Mouse (Mus musculus) retina, postnatal 1 day (tissue): ENCODE measurements around the gene 1700020A23Rik.
"Not testable (repeated sequence)": the region's sequence is repeated elsewhere in the genome, so short reads cannot be mapped to it uniquely, and the experiment has no call there.

ENCODE experiments used
- DNase-seq: peaks from one replicate; pipeline ENCODE4 v3.0.0-alpha.2; 2012

1700020A23Rik gene

GRCm38 (mm10) chr2:130404939-130405338 lies at the start of gene 1700020A23Rik, which contains the start of gene Gm28372:
1700020A23Rik (plus strand) TSS chr2:130405259.
Gm28372 (plus strand) TSS chr2:130405239.
- DNase-seq = no peak

DNA sequence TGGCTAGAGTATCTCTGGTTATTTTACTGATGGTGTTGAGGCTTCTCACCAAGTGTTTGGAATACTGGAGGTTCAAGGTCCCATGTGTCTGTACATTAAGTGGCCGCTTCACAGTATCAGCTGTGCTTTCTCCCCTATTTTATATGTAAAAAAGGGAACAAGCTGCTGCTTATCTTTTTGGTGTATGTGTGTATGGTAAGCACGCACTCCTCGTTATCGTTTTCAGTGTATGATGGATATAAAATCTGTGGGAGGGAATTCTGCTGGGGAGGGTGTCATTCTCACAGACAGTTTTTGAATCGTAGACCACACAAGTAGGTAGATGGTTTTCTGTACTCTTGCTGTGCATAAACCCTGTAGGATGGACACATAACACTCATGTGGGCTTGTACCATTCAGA lies 47.5 kb upstream of the 1700020A23Rik start:
- no peak for DNase-seq

DNA sequence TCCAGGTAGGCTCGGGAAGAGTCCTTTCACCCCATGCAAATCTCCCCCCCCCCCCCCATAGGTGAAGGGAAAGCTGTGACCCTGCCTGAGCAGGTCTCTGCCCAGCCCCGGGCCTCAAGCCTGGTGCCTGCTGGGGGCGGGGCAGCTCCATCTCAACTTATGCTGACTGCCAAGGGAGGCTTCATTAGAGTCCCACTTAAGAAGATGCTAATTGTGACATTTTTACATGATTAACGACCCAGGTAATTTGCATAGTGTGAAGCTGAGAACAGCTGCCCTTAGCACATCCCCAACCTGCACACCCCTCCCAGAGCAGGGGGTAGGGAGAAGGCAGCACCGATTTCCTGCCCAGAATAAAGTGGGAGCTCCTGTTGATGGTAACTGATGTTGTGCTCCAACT lies 46.2 kb upstream of the 1700020A23Rik start:
- DNase-seq = no peak

GRCm38 (mm10) chr2:130362511-130363026 lies 42.5 kb upstream of the 1700020A23Rik start:
- DNase-seq = peak; percentile 73

DNA sequence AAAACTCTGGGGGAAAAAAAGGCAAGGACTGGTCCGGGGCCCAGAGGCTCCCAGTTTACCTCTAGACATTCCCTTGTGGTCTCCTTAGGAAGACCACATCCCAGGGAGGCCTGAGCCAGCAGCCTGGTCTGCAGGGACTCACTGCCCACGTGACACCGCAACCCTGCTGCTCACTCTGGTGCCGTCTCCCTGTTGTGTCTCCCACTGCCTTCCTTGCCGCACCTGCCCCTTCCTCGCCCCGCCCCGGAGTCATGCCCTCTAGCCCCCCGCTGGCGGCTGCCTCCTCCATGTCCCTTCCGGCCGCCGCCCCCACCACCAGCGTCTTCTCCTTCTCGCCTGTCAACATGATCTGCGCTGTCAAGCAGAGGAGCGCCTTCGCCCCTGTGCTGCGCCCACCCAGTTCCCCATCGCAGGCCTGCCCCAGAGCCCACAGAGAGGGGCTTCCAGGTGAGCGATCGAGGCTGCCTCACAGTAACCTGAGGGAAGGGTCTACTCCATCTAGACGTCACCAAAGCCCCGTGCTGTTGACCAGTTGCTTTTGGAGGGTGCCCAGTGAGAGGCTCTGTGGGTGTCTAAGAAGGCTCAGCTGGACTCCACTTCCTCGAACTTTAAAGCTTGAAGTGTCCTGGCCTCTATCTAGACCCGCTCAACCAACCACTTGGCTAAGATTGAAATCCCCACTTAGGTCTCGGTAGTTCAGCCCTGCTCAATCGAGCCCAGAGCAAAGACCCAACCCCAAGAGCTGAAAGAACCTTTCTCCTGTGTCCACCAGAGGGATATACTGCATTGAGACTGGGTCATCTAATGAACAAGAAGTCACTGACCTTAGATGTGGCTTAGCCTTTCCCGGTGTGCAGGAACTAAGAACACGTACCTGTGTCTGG lies 39.6 kb upstream of the 1700020A23Rik start:
- peak; percentile 77 for DNase-seq

DNA sequence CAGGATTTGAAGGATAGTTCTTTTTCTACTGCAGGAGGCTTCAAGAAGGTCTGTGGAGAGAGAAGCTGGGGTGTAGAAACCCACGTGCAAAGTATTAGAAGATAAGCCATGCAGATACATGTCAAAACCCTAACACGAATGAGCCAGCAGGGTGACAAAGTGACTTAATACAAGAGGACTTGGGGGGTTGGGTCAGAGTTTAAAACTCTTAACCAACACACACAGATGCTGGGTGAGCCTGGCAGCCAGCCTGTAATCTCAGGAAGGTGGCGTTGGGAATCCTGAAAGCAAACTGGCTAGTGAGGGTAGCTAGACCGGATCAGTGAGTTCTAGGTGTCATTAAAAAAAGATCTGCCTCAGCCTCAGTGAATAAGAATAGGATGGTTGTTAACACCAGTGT lies 37.7 kb upstream of the 1700020A23Rik start:
- no peak for DNase-seq

GRCm38 (mm10) chr2:130373026-130373425 lies 32.0 kb upstream of the 1700020A23Rik start:
- DNase-seq = not testable (repeated sequence)

DNA sequence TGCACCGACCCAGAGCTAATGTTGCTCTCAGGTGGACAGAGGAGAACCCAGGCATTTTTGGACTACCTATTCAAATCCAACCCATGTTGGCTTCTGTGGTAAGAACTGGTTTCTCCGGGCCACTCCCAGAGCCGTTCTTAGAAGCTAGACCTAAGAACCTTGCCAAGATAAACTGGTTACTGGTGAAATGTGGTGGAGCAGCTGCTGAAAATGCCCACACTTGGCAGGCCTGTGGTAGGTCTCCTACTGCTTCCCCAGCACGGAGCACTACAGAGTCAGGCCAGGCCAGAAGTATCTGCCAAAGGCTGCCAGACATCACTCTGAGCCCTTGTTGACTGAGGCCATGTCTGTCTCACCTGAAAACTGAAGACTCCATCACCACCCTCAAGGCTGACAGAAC lies 30.1 kb upstream of the 1700020A23Rik start:
- no peak for DNase-seq

DNA sequence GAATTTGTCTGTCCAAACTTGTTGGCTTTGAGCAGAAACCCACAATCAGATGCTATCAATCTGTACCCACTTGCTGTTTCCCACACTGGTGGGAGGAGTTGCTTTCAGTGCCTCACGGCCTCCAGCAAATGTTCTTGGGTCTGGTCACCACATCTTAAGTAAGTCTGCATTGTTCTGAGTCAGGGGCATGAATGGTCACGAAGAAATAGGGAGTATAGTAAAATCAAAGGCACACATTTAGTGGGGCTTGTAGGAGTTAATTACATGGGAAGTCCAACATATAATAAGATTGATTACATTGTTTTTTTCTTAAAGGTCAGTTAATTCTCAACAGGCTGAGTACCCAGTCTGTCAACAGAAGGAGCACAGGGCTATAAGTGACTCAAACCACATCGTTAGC lies 21.9 kb upstream of the 1700020A23Rik start:
- DNase-seq = no peak

DNA sequence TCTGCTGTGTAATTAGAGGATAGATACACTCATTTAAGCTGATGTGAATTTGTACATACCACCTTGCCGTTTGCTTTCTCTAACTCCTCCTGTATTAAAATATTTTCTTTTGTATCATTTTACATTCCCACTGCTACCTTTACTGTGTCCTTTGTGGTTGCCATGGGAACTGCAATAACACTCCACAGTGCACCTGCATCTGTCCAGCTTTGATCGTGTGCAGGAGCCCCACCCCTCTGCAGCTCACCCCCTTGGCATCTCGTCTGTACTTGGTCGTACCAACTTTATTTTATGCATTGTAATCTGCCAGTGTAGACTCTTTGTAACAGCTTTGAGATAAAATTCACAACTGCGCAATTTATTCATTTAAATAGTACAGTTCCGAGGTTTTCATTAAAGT lies 21.2 kb upstream of the 1700020A23Rik start:
- DNase-seq = no peak

GRCm38 (mm10) chr2:130386212-130386611 lies 18.8 kb upstream of the 1700020A23Rik start:
- DNase-seq = no peak

GRCm38 (mm10) chr2:130388796-130389195 lies 16.3 kb upstream of the 1700020A23Rik start:
- DNase-seq = peak; percentile 30

- DNase-seq = no peak
Measured at GRCm38 (mm10) chr2:130390993-130391625, 13.9 kb upstream of the 1700020A23Rik start.

- no peak for DNase-seq
Measured at GRCm38 (mm10) chr2:130392836-130393235, 12.2 kb upstream of the 1700020A23Rik start.

DNA sequence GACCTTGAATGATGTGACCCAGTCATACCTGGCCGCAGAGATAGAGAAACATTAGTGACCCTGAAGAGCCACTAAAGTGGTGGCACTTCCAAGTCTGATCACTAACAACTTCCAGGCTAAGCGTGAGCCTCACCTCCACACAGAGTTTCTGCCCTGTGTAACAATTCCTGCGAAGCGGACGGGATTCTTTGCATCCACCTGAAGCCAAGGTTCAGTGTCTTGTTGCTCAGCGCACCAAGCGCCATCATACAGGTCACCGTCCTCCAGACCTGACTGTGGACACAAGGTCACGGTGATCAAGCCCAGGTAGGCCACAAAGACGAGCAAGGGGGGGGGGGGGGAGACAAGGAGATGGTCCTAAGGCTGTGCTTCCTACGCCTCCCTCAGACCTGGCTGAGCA lies 9.4 kb upstream of the 1700020A23Rik start:
- DNase-seq = no peak

DNA sequence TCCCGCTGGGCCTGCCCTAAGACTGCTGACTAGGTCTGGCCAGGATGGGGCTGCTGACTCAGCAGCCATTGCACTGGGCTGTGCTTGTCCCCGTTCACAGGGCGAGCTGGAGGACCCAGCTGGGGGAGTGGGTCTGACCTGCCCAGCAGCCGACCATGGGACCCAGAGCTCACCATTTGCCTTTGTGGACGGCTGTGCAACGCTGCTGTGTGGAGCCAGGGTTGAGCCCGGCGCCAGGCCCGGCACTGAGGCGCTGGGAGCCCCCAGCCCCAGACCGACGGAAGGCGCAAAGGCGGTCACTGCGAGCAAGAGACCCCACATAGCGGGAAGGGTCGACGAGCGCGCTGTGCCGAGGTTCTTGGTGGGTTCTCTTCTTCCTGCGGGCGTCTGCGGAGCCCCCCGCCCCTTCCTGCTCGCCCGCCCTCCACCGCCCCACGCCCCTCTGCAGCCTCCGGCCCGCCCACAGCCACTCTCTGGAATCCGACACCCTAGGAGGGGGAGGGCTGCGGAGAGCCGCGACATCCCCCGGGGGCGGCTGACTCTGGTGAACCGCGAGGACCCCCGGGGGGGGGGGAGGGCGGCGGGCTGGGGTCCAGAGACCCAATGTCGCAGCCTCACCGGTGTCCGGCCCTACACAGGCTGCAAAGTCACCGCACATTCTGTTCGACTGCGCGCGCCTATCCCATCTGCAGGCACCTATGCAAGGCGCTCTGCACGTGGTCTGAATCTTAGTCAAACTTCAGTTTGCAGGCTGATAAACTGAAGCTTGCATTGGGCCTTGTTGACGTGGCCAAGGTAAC lies 7.7 kb upstream of the 1700020A23Rik start, which contains the start of gene Cpxm1:
TSS of gene Cpxm1 (minus strand) at position 389 of the 800 bp plus-strand sequence.
- DNase-seq = peak; percentile 79

- peak; percentile 7 for DNase-seq
Measured at GRCm38 (mm10) chr2:130398091-130398490, 7.0 kb upstream of the 1700020A23Rik start.

DNA sequence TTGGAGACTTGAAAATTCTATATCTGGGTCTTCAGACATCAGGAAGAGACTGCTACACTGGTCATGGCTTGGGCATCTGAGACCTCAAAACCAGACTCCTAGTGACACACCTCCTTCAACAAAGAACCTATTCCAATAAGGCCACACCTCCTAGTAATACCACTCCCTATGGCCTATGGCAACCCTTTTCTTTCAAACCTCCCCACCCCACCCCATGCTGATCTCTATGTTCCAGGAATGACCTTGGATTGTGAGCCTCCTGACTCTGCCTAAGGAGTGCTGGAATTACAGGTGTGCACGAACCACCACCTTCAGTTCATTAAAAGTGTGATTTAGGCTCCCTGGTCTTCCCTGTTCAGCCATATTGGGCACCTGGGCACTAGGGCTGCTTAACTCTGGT lies 5.0 kb upstream of the 1700020A23Rik start:
- no peak for DNase-seq

DNA sequence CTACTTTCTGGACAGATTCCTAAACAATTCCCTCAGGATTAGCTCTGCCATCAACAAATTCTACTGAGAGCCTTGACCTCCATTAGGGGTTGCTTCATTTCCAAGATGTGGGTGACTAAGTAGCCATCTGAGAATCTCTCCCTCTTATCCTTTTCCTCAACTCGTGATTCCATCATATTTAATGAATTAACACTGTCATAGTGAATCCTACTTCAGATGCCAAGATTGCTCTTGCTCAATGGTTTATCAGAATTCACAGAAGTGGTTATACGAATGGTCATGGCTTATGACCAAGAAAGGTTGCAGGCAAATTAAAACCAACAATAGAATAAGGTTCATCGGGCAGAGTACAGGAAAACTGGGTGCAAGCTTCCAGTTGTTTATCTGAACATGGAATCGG lies 3.2 kb upstream of the 1700020A23Rik start:
- DNase-seq = no peak

GRCm38 (mm10) chr2:130406178-130406577 lies 1.1 kb downstream of the 1700020A23Rik start, which contains the start of gene Tmem239:
Tmem239 (plus strand) TSS chr2:130406478.
- DNase-seq = no peak

GRCm38 (mm10) chr2:130408194-130408593 lies 3.1 kb downstream of the 1700020A23Rik start:
- DNase-seq = peak; percentile 62

DNA sequence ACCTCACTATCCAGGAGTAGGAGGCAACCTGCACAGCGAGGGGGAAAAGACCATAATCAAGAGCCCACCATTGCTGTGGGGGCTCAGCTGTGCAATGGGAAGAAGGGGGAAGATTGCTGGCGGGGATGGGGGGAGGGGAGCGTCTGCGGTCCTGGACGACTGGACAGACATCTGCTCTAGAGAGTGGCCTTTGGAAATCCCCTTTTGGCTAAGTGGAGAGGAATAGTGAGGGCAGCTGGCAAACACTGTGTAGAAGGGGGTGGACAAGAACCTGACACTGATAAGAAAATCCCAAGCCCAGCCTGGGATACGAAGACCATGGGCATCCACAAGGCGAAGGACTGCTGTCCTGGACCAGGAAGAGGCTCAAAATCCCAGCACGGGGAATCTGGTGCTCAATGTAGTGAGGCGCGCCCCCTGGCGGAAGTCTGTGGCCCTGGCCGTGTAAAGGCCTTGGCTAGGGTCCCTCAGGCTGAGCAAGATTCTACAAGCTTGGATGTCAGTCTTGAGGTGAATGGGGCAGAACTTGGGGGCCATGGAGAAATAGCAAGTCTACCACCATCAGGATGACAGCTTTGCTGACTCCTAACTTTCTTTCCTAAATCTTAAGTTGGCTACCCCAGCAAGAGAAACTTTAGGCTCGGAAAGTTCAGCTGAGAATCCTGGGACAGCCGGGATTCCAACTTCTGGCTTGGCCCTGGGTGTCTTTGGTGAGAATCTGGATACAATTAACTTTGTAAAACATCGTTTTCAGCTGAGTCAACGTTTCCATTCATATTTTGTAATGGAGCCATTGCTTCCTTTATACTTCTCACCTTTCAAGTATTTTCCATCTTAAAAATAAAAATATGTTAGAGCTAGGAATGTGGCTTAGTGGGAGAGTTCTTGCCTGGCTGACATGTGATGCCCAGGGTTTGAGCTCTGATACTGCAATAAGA lies 6.8 kb downstream of the 1700020A23Rik start:
- DNase-seq = peak; percentile 86
